Mouse (Mus musculus) stomach, embryonic 14.5 days (tissue): ENCODE results near the gene Dapk2. TPM values are rescaled to one million over a fixed set of nuclear protein-coding genes. Genes with fewer than 3 reads are reported as not detected.

Experiments
- ATAC-seq: fragments of 200-750 bp; cut with Nextera tagmentation; 2 replicates; pipeline ENCODE4 v1.8.0; 2017; ENCODE audit warnings: low read depth, moderate TSS enrichment; ENCODE audit not compliant: insufficient number of reproducible peaks, insufficient read depth, low FRiP score
- H3K27ac ChIP-seq: fragments of 300-500 bp; sonication (generic); 2 replicates; pipeline ENCODE4 v1.5.1; 2014; ENCODE audit warnings: mild to moderate bottlenecking, low read length, moderate library complexity, mixed read lengths
- H3K27me3 ChIP-seq: fragments of 300-500 bp; sonication (generic); 2 replicates; pipeline ENCODE4 v1.6.1; 2014; ENCODE audit warnings: low read length, control low read depth, mixed read lengths; ENCODE audit not compliant: control insufficient read depth, insufficient read depth
- H3K36me3 ChIP-seq: fragments of 300-500 bp; sonication (generic); 2 replicates; pipeline ENCODE4 v1.6.1; 2014; ENCODE audit warnings: mild to moderate bottlenecking, control low read depth, low read length, moderate library complexity, mixed read lengths; ENCODE audit not compliant: control insufficient read depth, insufficient read depth
- H3K4me1 ChIP-seq: fragments of 300-500 bp; sonication (generic); 2 replicates; pipeline ENCODE4 v1.6.1; 2014; ENCODE audit warnings: low read length, control low read depth, mixed read lengths; ENCODE audit not compliant: control insufficient read depth, insufficient read depth
- H3K4me2 ChIP-seq: fragments of 300-500 bp; sonication (generic); replicated peaks from 2 replicates; pipeline ENCODE4 v1.6.1; 2014; ENCODE audit warnings: low read depth, low read length, control low read depth
- H3K4me3 ChIP-seq: fragments of 300-500 bp; sonication (generic); 2 replicates; pipeline ENCODE4 v1.5.1; 2014; ENCODE audit warnings: low read depth, low read length, control low read depth
- H3K9ac ChIP-seq: fragments of 300-500 bp; sonication (generic); replicated peaks from 2 replicates; pipeline ENCODE4 v1.6.1; 2014; ENCODE audit warnings: low read depth, mild to moderate bottlenecking, control low read depth, low read length, moderate library complexity, mixed read lengths
- H3K9me3 ChIP-seq: fragments of 300-500 bp; sonication (generic); 2 replicates; pipeline ENCODE4 v1.6.1; 2016; ENCODE audit warnings: low read depth, low read length, control low read depth; ENCODE audit not compliant: control insufficient read depth
- WGBS: fragments of 180-500 bp; shearing (Covaris S2); extraction: QIAGEN DNeasy Blood & Tissue Kit; methylation state at CpG from one replicate; pipeline ENCODE4 v1.1.7; 2014; 5-methylcytosine and 5-hydroxymethylcytosine counted together
- polyA plus RNA-seq: library from polyadenylated mRNA; unstranded; fragments of >200 nt; fragmentation: Nextera tagmentation; extraction: Ambion mirVana; gene quantifications from 2 replicates; pipeline ENCODE4 v1.2.1, GENCODE M21; 2014

Gene Dapk2
- polyA plus RNA-seq, 1 experiment from 2014 or later = 7.1 TPM

DNA sequence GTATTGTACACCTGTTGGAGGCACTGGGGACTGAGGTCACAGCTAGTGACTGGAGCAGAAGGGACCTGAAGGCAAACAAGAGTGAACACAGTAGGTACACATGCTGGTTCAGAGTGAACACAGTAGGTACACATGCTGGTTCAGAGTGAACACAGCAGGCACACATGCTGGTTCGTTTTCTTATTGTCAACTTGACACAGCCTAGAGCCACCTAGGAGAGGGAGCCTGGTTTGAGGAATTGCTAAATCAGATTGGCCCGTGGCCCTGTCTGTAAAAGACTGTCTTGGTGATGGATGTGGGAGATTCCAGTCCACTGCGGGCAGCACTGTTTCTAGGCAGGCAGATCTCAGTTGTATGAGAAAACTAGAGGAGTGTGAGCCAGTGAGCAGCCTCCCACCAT lies 25.0 kb downstream of the Dapk2 start:
- Histone ChIP-seq H3K27me3 (no peaks in the 10 kb centered on the region), H3K27ac (no peak overlapping the region), H3K9ac (no peak overlapping the region), H3K36me3 (no peaks in the 10 kb centered on the region), H3K4me2 (no peak overlapping the region), H3K4me1 (0 out of 2 replicates have a peak, but pooled peaks cover 3% of the 10 kb centered on the region), H3K9me3 (no peaks in the 10 kb centered on the region), H3K4me3 (no peak overlapping the region)
- WGBS = 54% methylated on average over 3 of the region's 3 CpGs
- ATAC-seq = no peak

GRCm38 (mm10) chr9:66184572-66184971 lies 26.5 kb downstream of the Dapk2 start:
- Histone ChIP-seq H3K4me2 (no peak overlapping the region), H3K9ac (no peak overlapping the region), H3K4me1 (0 out of 2 replicates have a peak, but pooled peaks cover 3% of the 10 kb centered on the region), H3K27ac (no peak overlapping the region), H3K27me3 (no peaks in the 10 kb centered on the region), H3K36me3 (no peaks in the 10 kb centered on the region), H3K9me3 (no peaks in the 10 kb centered on the region), H3K4me3 (no peak overlapping the region)
- 66% methylated on average over 5 of the region's 5 CpGs for WGBS
- ATAC-seq = no peak

- Histone ChIP-seq H3K9me3 (no peaks in the 10 kb centered on the region), H3K27ac (no peak overlapping the region), H3K4me1 (no peaks in the 10 kb centered on the region), H3K4me3 (no peak overlapping the region), H3K4me2 (no peak overlapping the region), H3K9ac (no peak overlapping the region), H3K27me3 (no peaks in the 10 kb centered on the region), H3K36me3 (no peaks in the 10 kb centered on the region)
- ATAC-seq = no peak
- 41% methylated on average over 6 of the region's 6 CpGs for WGBS
These were observed 28.4 kb downstream of the Dapk2 start for GRCm38 (mm10) chr9:66186426-66186825.

DNA sequence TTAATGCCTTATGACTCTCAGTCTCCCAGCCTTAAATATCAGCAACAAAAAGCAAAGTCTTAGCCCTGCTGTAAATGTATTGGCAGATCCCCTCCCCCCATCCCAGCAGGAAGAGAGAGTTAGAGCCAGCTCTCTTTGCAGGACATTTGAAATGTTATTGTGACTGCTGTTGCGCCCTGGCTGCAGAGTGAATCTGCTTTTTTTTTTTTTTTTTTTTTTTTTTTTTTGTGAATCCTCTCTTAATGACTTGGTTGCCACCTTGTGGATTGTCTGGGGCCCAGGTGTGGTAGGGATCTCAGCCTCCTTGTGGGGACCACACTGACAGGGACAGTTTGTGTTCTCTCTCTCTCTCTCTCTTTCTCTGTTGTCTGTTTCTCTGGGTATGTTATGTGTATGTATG lies 31.0 kb downstream of the Dapk2 start:
- Histone ChIP-seq H3K4me3 (no peak overlapping the region), H3K4me1 (no peaks in the 10 kb centered on the region), H3K27ac (no peak overlapping the region), H3K9me3 (no peaks in the 10 kb centered on the region), H3K36me3 (no peaks in the 10 kb centered on the region), H3K9ac (no peak overlapping the region), H3K27me3 (no peaks in the 10 kb centered on the region), H3K4me2 (no peak overlapping the region)
- no peak for ATAC-seq
- WGBS = 65% methylated on average over 1 of the region's 1 CpGs

DNA sequence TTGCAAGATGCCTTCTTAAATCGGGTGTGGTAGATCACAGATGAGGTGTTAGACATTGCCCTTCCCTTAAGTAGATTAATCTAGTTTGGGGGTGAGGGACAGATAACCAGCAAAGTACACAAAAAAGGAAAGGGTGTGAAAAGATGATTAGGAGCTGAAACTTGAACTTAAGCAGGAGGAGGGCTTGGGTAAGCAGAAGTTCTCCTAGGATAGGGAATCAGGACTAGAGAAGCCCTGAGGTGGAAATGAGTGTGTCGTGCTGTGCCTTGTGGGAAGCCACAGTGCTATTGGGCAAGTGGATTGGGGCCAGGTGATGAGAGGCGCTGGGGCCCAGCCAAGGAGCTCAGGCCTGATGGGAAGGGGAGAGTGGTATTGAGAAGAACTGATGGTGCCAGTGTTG lies 36.0 kb downstream of the Dapk2 start:
- H3K4me2 ChIP-seq = no peak overlapping the region
- 69% methylated on average over 3 of the region's 3 CpGs for WGBS
- H3K4me3 ChIP-seq = no peak overlapping the region
- H3K27me3 ChIP-seq = no peaks in the 10 kb centered on the region
- H3K36me3 ChIP-seq = no peaks in the 10 kb centered on the region
- no peak overlapping the region for H3K27ac ChIP-seq
- H3K9ac ChIP-seq = no peak overlapping the region
- no peaks in the 10 kb centered on the region for H3K9me3 ChIP-seq
- no peak for ATAC-seq
- H3K4me1 ChIP-seq = no peaks in the 10 kb centered on the region

DNA sequence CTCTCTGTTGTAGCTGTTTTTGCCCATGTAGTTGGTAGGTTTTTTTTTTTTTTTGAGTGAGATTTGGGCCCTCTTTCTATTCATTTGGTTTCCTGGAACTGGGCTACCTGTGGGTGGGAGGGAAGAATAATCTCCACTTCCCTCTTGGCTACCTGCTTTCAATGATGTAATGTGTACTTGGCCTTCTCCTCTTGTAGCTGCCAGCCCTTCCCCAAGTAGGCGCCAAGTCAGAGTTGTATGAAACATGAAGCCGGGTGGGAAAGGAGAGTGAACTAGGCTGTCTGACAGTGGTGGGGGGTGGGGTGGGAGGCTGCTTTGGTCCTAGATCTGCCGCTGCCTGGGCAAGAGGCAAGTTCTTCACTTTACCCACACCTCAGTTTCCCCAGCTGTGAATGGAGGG lies 38.5 kb downstream of the Dapk2 start:
- Histone ChIP-seq H3K4me1 (no peaks in the 10 kb centered on the region), H3K27me3 (no peaks in the 10 kb centered on the region), H3K27ac (no peak overlapping the region), H3K4me3 (no peak overlapping the region), H3K9ac (no peak overlapping the region), H3K4me2 (no peak overlapping the region), H3K36me3 (no peaks in the 10 kb centered on the region), H3K9me3 (no peaks in the 10 kb centered on the region)
- no peak for ATAC-seq
- 51% methylated on average over 3 of the region's 3 CpGs for WGBS

DNA sequence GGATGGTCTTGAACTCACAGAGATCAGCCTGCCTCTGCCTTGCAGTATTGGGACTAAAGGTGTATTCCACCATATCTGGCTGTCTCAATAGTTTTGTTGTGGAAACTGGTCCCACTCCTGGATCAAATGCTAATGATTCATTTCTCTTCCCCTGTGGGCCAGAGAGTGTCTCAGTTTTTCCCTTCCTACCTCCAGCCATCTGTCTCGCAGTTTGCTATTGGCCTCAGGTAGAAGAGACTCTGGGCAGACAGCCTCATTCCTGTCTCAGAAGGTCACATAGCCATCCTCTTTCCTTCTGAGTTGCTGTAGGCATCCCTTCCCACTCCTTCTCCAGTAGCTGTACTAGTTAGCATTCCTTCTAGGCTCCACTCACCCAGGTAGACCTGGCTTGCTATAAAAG lies 40.5 kb downstream of the Dapk2 start:
- WGBS = 90% methylated on average over 1 of the region's 1 CpGs
- Histone ChIP-seq H3K27ac (no peak overlapping the region), H3K4me1 (no peaks in the 10 kb centered on the region), H3K9me3 (no peaks in the 10 kb centered on the region), H3K4me3 (no peak overlapping the region), H3K4me2 (no peak overlapping the region), H3K36me3 (no peaks in the 10 kb centered on the region), H3K9ac (no peak overlapping the region), H3K27me3 (no peaks in the 10 kb centered on the region)
- ATAC-seq = no peak

- no peaks in the 10 kb centered on the region for H3K27me3 ChIP-seq
- no peak overlapping the region for H3K27ac ChIP-seq
- no peaks in the 10 kb centered on the region for H3K9me3 ChIP-seq
- H3K9ac ChIP-seq = no peak overlapping the region
- H3K36me3 ChIP-seq = no peaks in the 10 kb centered on the region
- no peak for ATAC-seq
- WGBS = 72% methylated on average over 14 of the region's 14 CpGs
- no peak overlapping the region for H3K4me3 ChIP-seq
- no peak overlapping the region for H3K4me2 ChIP-seq
- H3K4me1 ChIP-seq = no peaks in the 10 kb centered on the region
These were observed 41.8 kb downstream of the Dapk2 start for GRCm38 (mm10) chr9:66199657-66200410.

GRCm38 (mm10) chr9:66200411-66200789 lies 42.4 kb downstream of the Dapk2 start:
- H3K27ac ChIP-seq = no peak overlapping the region
- H3K4me3 ChIP-seq = no peak overlapping the region
- no peak for ATAC-seq
- no peak overlapping the region for H3K9ac ChIP-seq
- 56% methylated on average over 5 of the region's 5 CpGs for WGBS
- H3K4me1 ChIP-seq = no peaks in the 10 kb centered on the region
- H3K4me2 ChIP-seq = no peak overlapping the region
- H3K27me3 ChIP-seq = no peaks in the 10 kb centered on the region
- H3K9me3 ChIP-seq = no peaks in the 10 kb centered on the region
- no peaks in the 10 kb centered on the region for H3K36me3 ChIP-seq
